Mouse (Mus musculus) heart, embryonic 11.5 days (tissue): Measurements from ENCODE around the gene Clip3. TPM values are rescaled to one million over a fixed set of nuclear protein-coding genes. Genes with fewer than 3 reads are reported as not detected.

Experiments
- ATAC-seq: fragments of 200-750 bp; cut with Nextera tagmentation; replicated peaks from 2 replicates; pipeline ENCODE4 v1.8.0; 2017; ENCODE audit warnings: moderate library complexity; ENCODE audit not compliant: insufficient number of reproducible peaks, low FRiP score, low TSS enrichment
- H3K27ac ChIP-seq: fragments of 300-500 bp; sonication (generic); 2 replicates; pipeline ENCODE4 v1.5.1; 2014; ENCODE audit warnings: mild to moderate bottlenecking, low read depth, low read length
- H3K27me3 ChIP-seq: fragments of 300-500 bp; sonication (generic); 2 replicates; pipeline ENCODE4 v1.6.1; 2014; ENCODE audit warnings: mild to moderate bottlenecking, low read length, mixed read lengths; ENCODE audit not compliant: control insufficient read depth, insufficient read depth
- H3K36me3 ChIP-seq: fragments of 300-500 bp; sonication (generic); 2 replicates; pipeline ENCODE4 v1.6.1; 2014; ENCODE audit warnings: mild to moderate bottlenecking, low read length, moderate library complexity, mixed read lengths; ENCODE audit not compliant: control insufficient read depth, insufficient read depth
- H3K4me1 ChIP-seq: fragments of 300-500 bp; sonication (generic); 2 replicates; pipeline ENCODE4 v1.6.1; 2014; ENCODE audit warnings: low read length; ENCODE audit not compliant: control insufficient read depth, insufficient read depth
- H3K4me2 ChIP-seq: fragments of 300-500 bp; sonication (generic); 2 replicates; pipeline ENCODE4 v1.6.1; 2014; ENCODE audit warnings: mild to moderate bottlenecking, moderate library complexity
- H3K4me3 ChIP-seq: fragments of 300-500 bp; sonication (generic); 2 replicates; pipeline ENCODE4 v1.5.1; 2014; ENCODE audit warnings: low read depth, low read length
- H3K9ac ChIP-seq: fragments of 300-500 bp; sonication (generic); 2 replicates; pipeline ENCODE4 v1.6.1; 2014; ENCODE audit warnings: mild to moderate bottlenecking, low read depth, low read length, moderate library complexity
- H3K9me3 ChIP-seq: fragments of 300-500 bp; sonication (generic); replicated peaks from 2 replicates; pipeline ENCODE4 v1.6.1; 2016; ENCODE audit warnings: low read length; ENCODE audit not compliant: control insufficient read depth
- WGBS: fragments of 180-500 bp; shearing (Covaris S2); extraction: QIAGEN DNeasy Blood & Tissue Kit; methylation state at CpG from one replicate; pipeline ENCODE4 v1.1.7; 2014; ENCODE audit not compliant: insufficient replicate concordance; 5-methylcytosine and 5-hydroxymethylcytosine counted together
- polyA plus RNA-seq: library from polyadenylated mRNA; unstranded; fragments of >200 nt; fragmentation: Nextera tagmentation; extraction: Ambion mirVana; gene quantifications from 2 replicates; pipeline ENCODE4 v1.2.1, GENCODE M21; 2014

Gene Clip3
- 18.6 and 22.1 TPM in 2 replicates for polyA plus RNA-seq

DNA sequence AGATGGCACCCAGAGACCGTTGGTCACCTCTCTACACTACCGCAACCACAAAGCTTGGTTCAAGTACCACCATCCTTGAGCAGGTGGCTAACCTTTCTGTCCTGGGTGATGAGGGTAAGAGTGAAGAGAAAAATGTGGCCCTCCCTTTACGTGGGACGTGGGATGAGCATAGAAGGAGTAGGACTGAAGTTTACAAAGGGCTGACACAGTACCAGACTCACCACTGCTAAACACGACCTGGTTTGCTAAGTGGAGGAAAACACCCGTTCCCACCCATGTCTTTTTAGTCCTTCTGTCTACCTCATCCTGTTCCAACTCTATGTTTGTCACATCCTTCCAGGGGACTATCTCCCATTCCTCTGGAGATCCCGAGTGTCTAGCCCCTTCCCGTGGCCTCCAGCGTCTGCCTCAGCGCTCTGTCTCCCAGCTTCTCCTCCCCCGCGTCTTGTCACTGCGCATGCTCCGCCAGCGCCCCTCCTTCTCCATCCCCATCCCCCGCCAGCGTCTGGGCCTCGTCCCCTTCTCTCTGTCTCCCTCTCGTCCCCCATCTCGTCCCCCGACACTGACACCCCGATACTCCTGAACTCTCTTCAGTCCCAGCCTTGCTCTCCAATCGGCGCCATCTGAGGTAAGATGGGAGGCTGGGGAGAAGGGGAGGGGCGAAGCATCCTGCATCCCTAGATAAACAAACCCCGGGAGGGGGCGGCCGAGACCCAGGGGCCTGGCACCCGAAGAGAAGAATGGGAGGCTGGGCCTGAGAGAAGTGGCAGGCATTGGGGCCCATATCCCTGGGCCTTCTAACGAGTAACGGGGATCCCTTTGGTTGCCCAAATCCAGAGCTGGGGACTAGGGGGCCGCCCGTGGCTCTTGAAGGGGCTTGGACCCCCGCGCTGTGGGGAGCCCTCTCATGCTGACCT, at the start of gene Clip3:
Clip3 (plus strand) TSS at position 514 of the 917 bp plus-strand sequence.
- peaks cover 6% of the 10 kb centered on the region for H3K27me3 ChIP-seq
- H3K4me2 ChIP-seq = peak within 1 kb of the TSS; percentile 69
- ATAC-seq = peak; percentile 39; the same call in 1 of the 2 replicates
- peak within 1 kb of the TSS; percentile 10; the same call in 1 of the 2 replicates for H3K27ac ChIP-seq
- peaks cover 6% of the 10 kb centered on the region for H3K4me1 ChIP-seq
- no peaks in the 10 kb centered on the region for H3K9me3 ChIP-seq
- peak within 1 kb of the TSS; percentile 56 for H3K9ac ChIP-seq
- H3K4me3 ChIP-seq = peak within 1 kb of the TSS; percentile 63
- WGBS = 9% methylated on average over 35 of the region's 35 CpGs
- no peaks in the 10 kb centered on the region; the same call in 1 of the 2 replicates for H3K36me3 ChIP-seq

DNA sequence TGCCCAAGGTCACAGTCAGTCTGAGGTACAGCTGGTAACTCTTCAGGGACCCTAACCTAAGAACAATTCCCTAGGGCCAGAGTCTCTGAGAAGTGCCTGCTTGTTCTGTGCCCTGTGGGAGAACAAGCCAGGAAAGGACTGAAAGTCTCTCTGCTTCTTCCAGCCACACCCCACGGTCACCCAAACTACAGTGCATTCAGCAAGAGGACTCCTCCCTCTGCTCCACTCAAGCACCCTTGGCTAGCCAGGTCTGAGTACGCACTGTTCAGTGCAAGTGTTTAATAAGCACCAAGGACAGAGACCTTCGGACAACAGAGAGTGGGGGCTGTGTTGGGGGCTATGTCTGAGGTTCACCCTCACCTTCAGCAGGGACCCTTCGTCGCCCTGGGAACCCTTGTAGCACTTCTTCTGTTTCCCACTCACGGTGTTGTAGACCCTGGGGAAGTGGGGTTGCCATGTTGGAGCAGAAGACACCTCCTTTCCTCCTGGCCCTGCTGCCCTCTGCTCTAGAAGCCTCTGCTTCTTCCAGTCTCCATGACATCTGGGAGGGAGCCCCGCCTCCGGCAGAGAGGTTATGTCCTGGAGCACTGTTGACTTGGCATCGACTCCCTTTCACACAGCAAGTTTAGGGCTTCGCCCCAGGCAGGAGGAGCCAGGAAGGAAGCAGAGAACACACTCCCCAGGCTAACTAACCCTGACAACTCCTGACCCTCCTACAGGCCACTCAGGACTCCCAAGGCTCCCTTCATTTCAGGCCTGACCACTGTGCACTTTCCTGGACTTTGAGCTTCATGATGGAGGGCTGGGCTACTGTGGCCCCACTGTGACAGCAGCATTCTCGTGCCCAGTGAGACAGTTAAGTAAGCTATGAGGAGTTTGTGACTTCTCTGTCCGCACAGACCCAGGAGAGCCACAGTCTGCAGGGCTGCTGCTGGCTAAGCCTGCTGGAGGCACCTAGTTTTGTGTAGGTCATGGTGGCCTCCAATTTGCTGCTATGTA, 39.3 kb upstream of the Clip3 start:
- no peak overlapping the region for H3K27ac ChIP-seq
- no peak overlapping the region for H3K4me3 ChIP-seq
- no peaks in the 10 kb centered on the region for H3K27me3 ChIP-seq
- WGBS = 84% methylated on average over 12 of the region's 12 CpGs
- no peak for ATAC-seq
- H3K36me3 ChIP-seq = peaks cover 12% of the 10 kb centered on the region; the same call in 1 of the 2 replicates
- H3K9me3 ChIP-seq = no peaks in the 10 kb centered on the region
- no peaks in the 10 kb centered on the region for H3K4me1 ChIP-seq
- no peak overlapping the region for H3K4me2 ChIP-seq
- no peak overlapping the region for H3K9ac ChIP-seq

DNA sequence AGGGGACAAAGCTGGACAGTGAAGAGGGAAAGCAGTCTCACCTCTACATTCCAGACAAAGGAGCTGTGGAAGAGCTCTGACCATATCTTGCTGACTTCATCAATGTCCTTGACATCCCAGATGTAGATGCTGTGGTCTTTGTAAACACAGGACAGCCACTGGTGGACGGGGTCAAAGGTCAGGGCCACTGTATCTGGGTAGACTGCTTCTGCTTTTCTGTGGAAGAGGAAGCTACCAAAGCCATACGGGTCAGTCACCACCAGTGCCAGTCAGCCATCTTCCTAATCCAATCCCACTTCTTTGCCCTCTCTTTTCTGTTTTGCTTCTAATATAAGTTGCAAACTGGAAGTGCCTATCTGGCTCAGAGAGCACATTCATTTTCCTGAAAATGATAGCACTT, 26.5 kb upstream of the Clip3 start:
- no peak for ATAC-seq
- Histone ChIP-seq H3K27me3 (no peaks in the 10 kb centered on the region), H3K9me3 (no peaks in the 10 kb centered on the region), H3K9ac (no peak overlapping the region), H3K4me2 (no peak overlapping the region), H3K4me1 (peaks cover 4% of the 10 kb centered on the region; the same call in 1 of the 2 replicates), H3K4me3 (no peak overlapping the region), H3K36me3 (no peaks in the 10 kb centered on the region; the same call in none of the 2 replicates), H3K27ac (no peak overlapping the region)
- 71% methylated on average over 2 of the region's 2 CpGs for WGBS

DNA sequence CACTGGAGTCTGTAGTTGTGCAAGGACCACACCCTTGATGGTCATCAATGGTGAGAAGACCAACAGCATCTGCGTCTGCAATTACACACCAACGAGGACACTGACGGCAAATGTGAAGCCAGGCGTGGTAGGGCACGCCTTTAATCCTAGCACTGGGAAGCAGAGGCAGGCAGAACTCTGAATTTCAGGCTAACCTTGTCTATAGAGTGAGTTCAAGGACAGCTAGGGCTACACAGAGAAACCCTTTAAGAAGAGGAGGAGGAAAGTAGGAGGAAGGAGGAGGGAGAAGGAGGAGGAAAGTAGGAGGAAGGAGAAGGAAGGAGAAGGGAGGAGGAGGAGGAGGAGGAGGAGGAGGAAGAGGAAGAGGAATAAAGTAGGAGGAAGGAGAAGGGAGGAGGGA, 26.0 kb upstream of the Clip3 start:
- no peak for ATAC-seq
- 95% methylated on average over 5 of the region's 5 CpGs for WGBS
- Histone ChIP-seq H3K9ac (no peak overlapping the region), H3K27me3 (no peaks in the 10 kb centered on the region), H3K9me3 (no peaks in the 10 kb centered on the region), H3K4me3 (no peak overlapping the region), H3K4me2 (no peak overlapping the region), H3K4me1 (peaks cover 4% of the 10 kb centered on the region; the same call in 1 of the 2 replicates), H3K27ac (no peak overlapping the region), H3K36me3 (no peaks in the 10 kb centered on the region; the same call in none of the 2 replicates)

DNA sequence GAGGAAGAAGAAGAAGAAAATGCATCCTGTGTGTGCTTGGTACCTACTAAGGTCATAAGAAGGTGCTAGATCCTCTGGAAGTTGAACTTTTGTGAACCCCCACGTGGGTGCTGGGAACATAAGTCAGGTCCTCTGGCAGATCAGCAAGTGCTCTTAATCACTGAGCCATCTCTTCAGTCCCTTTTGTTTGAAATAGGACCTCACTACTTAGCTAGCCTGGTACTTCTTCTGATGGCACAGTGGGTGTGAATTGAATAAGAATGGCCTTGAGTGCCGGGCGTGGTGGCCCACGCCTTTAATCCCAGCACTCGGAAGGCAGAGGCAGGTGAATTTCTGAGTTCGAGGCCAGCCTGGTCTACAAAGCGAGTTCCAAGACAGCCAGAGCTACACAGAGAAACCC, 25.6 kb upstream of the Clip3 start:
- peaks cover 4% of the 10 kb centered on the region; the same call in 1 of the 2 replicates for H3K4me1 ChIP-seq
- H3K36me3 ChIP-seq = peaks cover 2% of the 10 kb centered on the region
- no peak overlapping the region for H3K4me3 ChIP-seq
- no peak overlapping the region for H3K9ac ChIP-seq
- ATAC-seq = no peak
- no peaks in the 10 kb centered on the region for H3K27me3 ChIP-seq
- 89% methylated on average over 7 of the region's 7 CpGs for WGBS
- H3K9me3 ChIP-seq = no peaks in the 10 kb centered on the region
- no peak overlapping the region for H3K4me2 ChIP-seq
- H3K27ac ChIP-seq = no peak overlapping the region

DNA sequence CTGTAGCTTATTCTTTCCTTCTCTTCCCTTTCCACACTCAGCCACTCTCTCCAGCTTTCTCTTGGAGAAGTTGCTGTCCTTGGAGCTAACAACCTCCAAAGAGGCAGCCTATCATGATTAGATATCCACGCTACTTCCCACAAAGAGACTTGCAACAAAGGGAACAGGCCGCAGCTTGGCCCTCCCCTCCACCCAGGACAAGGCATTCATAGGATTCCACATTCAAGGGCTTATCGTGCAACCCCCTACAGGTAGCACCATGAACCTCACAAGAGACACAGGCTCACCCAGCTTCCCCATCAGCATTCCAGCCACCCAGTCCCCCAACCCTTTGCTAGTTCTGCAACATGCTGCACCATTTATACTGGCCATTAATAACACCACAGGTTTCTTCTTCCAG, 24.7 kb upstream of the Clip3 start:
- H3K4me1 ChIP-seq = peaks cover 4% of the 10 kb centered on the region; the same call in 1 of the 2 replicates
- no peaks in the 10 kb centered on the region for H3K27me3 ChIP-seq
- H3K9ac ChIP-seq = no peak overlapping the region
- no peaks in the 10 kb centered on the region for H3K9me3 ChIP-seq
- no peak overlapping the region for H3K4me2 ChIP-seq
- H3K36me3 ChIP-seq = peaks cover 7% of the 10 kb centered on the region
- no peak overlapping the region for H3K4me3 ChIP-seq
- 45% methylated on average over 3 of the region's 3 CpGs for WGBS
- ATAC-seq = no peak
- H3K27ac ChIP-seq = peak overlapping the region; percentile 24; the same call in 1 of the 2 replicates

DNA sequence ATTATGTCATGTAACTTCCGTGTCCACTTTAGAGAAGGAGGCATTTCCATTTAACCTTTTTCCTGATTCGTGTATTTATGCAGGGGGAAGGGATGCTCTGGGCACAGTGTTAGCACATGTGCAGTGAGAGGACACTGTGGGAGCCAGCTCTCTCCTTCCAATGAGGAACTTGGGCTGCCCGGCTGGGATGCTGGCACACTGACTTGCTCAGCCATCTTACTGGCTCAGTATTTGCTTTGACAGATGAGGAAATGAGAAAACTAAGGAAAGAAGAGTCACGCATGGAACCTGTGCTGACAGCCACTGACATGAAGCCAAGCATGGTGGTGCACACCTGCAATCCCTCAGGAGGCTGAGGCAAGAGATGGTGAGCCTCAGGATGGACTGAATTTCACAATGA, 21.9 kb upstream of the Clip3 start:
- H3K4me1 ChIP-seq = peaks cover 7% of the 10 kb centered on the region
- H3K36me3 ChIP-seq = peaks cover 7% of the 10 kb centered on the region
- no peak overlapping the region for H3K27ac ChIP-seq
- ATAC-seq = no peak
- no peak overlapping the region for H3K4me2 ChIP-seq
- no peak overlapping the region for H3K4me3 ChIP-seq
- no peaks in the 10 kb centered on the region for H3K9me3 ChIP-seq
- H3K27me3 ChIP-seq = no peaks in the 10 kb centered on the region
- WGBS = 80% methylated on average over 4 of the region's 4 CpGs
- no peak overlapping the region for H3K9ac ChIP-seq

DNA sequence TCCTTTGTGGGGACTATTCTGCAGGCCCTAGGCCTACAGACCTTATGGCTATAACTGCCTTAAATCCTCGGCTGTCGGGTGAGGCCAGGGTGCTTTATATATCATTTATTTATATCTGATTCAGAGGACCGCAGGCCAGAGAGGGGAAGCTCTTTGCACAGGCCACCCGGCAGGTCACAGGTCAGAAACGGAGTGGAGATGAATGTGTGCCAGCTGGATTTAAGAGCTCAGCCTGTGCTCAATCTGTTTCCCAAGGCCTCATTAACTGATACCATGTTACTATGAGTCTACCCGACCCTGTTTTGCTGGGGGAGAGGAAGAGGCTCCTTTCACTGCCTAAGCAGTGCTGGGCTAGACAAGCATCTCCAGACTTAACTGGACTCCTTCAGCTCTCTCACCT, 17.1 kb upstream of the Clip3 start:
- H3K9me3 ChIP-seq = no peaks in the 10 kb centered on the region
- no peak overlapping the region for H3K9ac ChIP-seq
- no peak for ATAC-seq
- no peak overlapping the region for H3K27ac ChIP-seq
- H3K4me2 ChIP-seq = no peak overlapping the region
- 72% methylated on average over 6 of the region's 6 CpGs for WGBS
- no peaks in the 10 kb centered on the region for H3K27me3 ChIP-seq
- H3K4me3 ChIP-seq = no peak overlapping the region
- peaks cover 7% of the 10 kb centered on the region; the same call in 1 of the 2 replicates for H3K36me3 ChIP-seq
- peaks cover 12% of the 10 kb centered on the region for H3K4me1 ChIP-seq
